In genomic region chr8:79488861-79489260, GRCm38 (mm10) we compare ENCODE assay signal across 9 mouse cellular contexts.
DNase-seq lines count a peak whose midpoint lies in the region; ATAC-seq and TF ChIP-seq lines count a peak whose summit lies in the region.
"Had no signal": no experiment of that assay in that cellular context is flagged by ENCODE, and none has a peak within 500 bp of the region (broad histone marks: within the 10 kb centered on the region; RNA-seq: fewer than 3 reads in every experiment).

No protein-coding gene starts in this region.

- DNase-seq in gastrocnemius, adult 2 months, result no peak
- no peak for DNase-seq in gastrocnemius, postnatal 36 days
- DNase-seq in midbrain, embryonic 14.5 days, result peak; percentile 46
- peak; percentile 22 for DNase-seq in brain, embryonic 14.5 days (ENCODE audit: low read depth)
- DNase-seq in T-cell, adult 2 months (ENCODE audit: low spot score), result no peak

- TF ChIP-seq POLR2A in brain, embryonic 14.5 days (IDR thresholded peaks at IDR 0.05; ENCODE audit: borderline replicate concordance, extremely low read depth, insufficient read depth, insufficient read length, poor library complexity, severe bottlenecking), result no peak

- no peaks in the 10 kb centered on the region for H3K36me3 ChIP-seq in midbrain, embryonic 14.5 days (ENCODE audit: control insufficient read depth, insufficient read depth, low read length)
- H3K36me3 ChIP-seq in midbrain, embryonic 13.5 days, result no peaks in the 10 kb centered on the region
- no peaks in the 10 kb centered on the region for H3K36me3 ChIP-seq in hindbrain, embryonic 13.5 days
- H3K36me3 ChIP-seq: lung, embryonic 15.5 days had no signal

- H3K9ac ChIP-seq in midbrain, embryonic 14.5 days (replicated peaks; ENCODE audit: low read length), result no peak overlapping the region
- H3K9ac ChIP-seq in midbrain, embryonic 13.5 days (replicated peaks), result no peak overlapping the region
- no peak overlapping the region for H3K9ac ChIP-seq in hindbrain, embryonic 13.5 days
- H3K9ac ChIP-seq: lung, embryonic 15.5 days had no signal

- no peaks in the 10 kb centered on the region for H3K27me3 ChIP-seq in midbrain, embryonic 14.5 days (ENCODE audit: control insufficient read depth, insufficient read depth, low read length)
- no peaks in the 10 kb centered on the region for H3K27me3 ChIP-seq in midbrain, embryonic 13.5 days
- H3K27me3 ChIP-seq in hindbrain, embryonic 13.5 days, result no peaks in the 10 kb centered on the region
- H3K27me3 ChIP-seq: lung, embryonic 15.5 days had no signal

- no peak overlapping the region for H3K4me3 ChIP-seq in gastrocnemius, adult 2 months
- H3K4me3 ChIP-seq in midbrain, embryonic 14.5 days (replicated peaks; ENCODE audit: low read depth, low read length), result no peak overlapping the region
- H3K4me3 ChIP-seq in midbrain, embryonic 13.5 days (replicated peaks), result no peak overlapping the region
- no peak overlapping the region for H3K4me3 ChIP-seq in hindbrain, embryonic 13.5 days
- H3K4me3 ChIP-seq: lung, embryonic 15.5 days had no signal

- H3K4me2 ChIP-seq in midbrain, embryonic 14.5 days (ENCODE audit: low read length), result no peak overlapping the region
- no peak overlapping the region for H3K4me2 ChIP-seq in midbrain, embryonic 13.5 days (replicated peaks)
- no peak overlapping the region for H3K4me2 ChIP-seq in hindbrain, embryonic 13.5 days
- H3K4me2 ChIP-seq: lung, embryonic 15.5 days had no signal

- ATAC-seq in midbrain, embryonic 14.5 days (ENCODE audit: low FRiP score, low TSS enrichment), result no peak
- ATAC-seq in midbrain, embryonic 13.5 days, result no peak
- peak; percentile 78 for ATAC-seq in megakaryocyte progenitor cell, adult 5-6 weeks (replicated peaks; ENCODE audit: poor library complexity)
- no peak for ATAC-seq in hindbrain, embryonic 13.5 days (ENCODE audit: low FRiP score)

- intact Hi-C loops in gastrocnemius, adult 2 months (cut with DNase I), result loop anchor here (1.0 kb wide), 1 partner anchor 192 kb away; no protein-coding TSS in a partner anchor
- intact Hi-C loops in gastrocnemius, postnatal 36 days (cut with DNase I), result loop anchor here (2.0 kb wide), 1 partner anchor 190 kb away; no protein-coding TSS in a partner anchor

- no peak overlapping the region for H3K27ac ChIP-seq in gastrocnemius, adult 2 months
- no peak overlapping the region for H3K27ac ChIP-seq in midbrain, embryonic 14.5 days (replicated peaks; ENCODE audit: low read depth, low read length)
- no peak overlapping the region for H3K27ac ChIP-seq in midbrain, embryonic 13.5 days
- H3K27ac ChIP-seq in hindbrain, embryonic 13.5 days, result no peak overlapping the region
- H3K27ac ChIP-seq: lung, embryonic 15.5 days had no signal

- TF ChIP-seq CTCF in gastrocnemius, adult 2 months (IDR thresholded peaks at IDR 0.05), result peak; percentile 70
- peak; percentile 44; the same call in 1 of the 2 replicates for TF ChIP-seq CTCF in brain, embryonic 14.5 days (IDR thresholded peaks at IDR 0.05; ENCODE audit: borderline replicate concordance, extremely low read depth, insufficient read depth, insufficient read length)

- no peaks in the 10 kb centered on the region for H3K9me3 ChIP-seq in midbrain, embryonic 14.5 days (ENCODE audit: control insufficient read depth, low read length)
- no peaks in the 10 kb centered on the region for H3K9me3 ChIP-seq in midbrain, embryonic 13.5 days
- no peaks in the 10 kb centered on the region for H3K9me3 ChIP-seq in hindbrain, embryonic 13.5 days
- H3K9me3 ChIP-seq: lung, embryonic 15.5 days had no signal

- 63% methylated on average over 2 of the region's 2 CpGs for WGBS in midbrain, embryonic 14.5 days
- WGBS in midbrain, embryonic 13.5 days, result 64% methylated on average over 2 of the region's 2 CpGs
- WGBS in hindbrain, embryonic 13.5 days, result 67% methylated on average over 2 of the region's 2 CpGs

- H3K4me1 ChIP-seq in midbrain, embryonic 14.5 days (ENCODE audit: control insufficient read depth, insufficient read depth, low read length), result no peaks in the 10 kb centered on the region
- H3K4me1 ChIP-seq in midbrain, embryonic 13.5 days (replicated peaks), result peaks cover 4% of the 10 kb centered on the region; the same call in 1 of the 2 replicates
- H3K4me1 ChIP-seq in hindbrain, embryonic 13.5 days (replicated peaks), result no peaks in the 10 kb centered on the region
- H3K4me1 ChIP-seq: lung, embryonic 15.5 days had no signal

Comparison
In these comparisons a context has a peak if more than half of its experiments do, and no peak if none do; other contexts are left out.
1. DNase-seq: peak in midbrain, embryonic 14.5 days (single experiment) and brain, embryonic 14.5 days (single experiment); none in gastrocnemius, adult 2 months (single experiment), gastrocnemius, postnatal 36 days (0 of 2) and T-cell, adult 2 months (single experiment).